Mouse (Mus musculus): ENCODE measurements at regions not wholly inside any gene's neighbourhood (a gene's known extent, or its start where the extent isn't known, plus 50 kb on each side); places are given as distances from the start of the nearest gene placed in this dataset.

GRCm38 (mm10) chr17:68119055-68119698, 115.3 kb upstream of the Arhgap28 start:
- intact Hi-C loops (cut with DNase I) = no loop called here
- DNase-seq = no peak

- no peak for DNase-seq
- intact Hi-C loops (cut with DNase I) = no loop called here
These were observed 116.3 kb upstream of the Arhgap28 start for GRCm38 (mm10) chr17:68120230-68120629.

- intact Hi-C loops (cut with DNase I) = no loop called here
- DNase-seq = no peak
These were observed 116.8 kb upstream of the Arhgap28 start for GRCm38 (mm10) chr17:68120744-68121143.

GRCm38 (mm10) chr17:68134373-68134772, 130.5 kb upstream of the Arhgap28 start:
- intact Hi-C loops (cut with DNase I) = no loop called here
- no peak for DNase-seq

- intact Hi-C loops (cut with DNase I) = no loop called here
- DNase-seq = no peak
These were observed 131.5 kb upstream of the Arhgap28 start for GRCm38 (mm10) chr17:68135436-68135835.

GRCm38 (mm10) chr17:68143307-68143706, 130.3 kb upstream of the L3mbtl4 start:
- intact Hi-C loops (cut with DNase I) = no loop called here
- no peak for DNase-seq

- intact Hi-C loops (cut with DNase I) = no loop called here
- DNase-seq = no peak
These were observed 124.3 kb upstream of the L3mbtl4 start for GRCm38 (mm10) chr17:68149237-68149792.

- intact Hi-C loops (cut with DNase I) = no loop called here
- no peak for DNase-seq
These were observed 121.0 kb upstream of the L3mbtl4 start for GRCm38 (mm10) chr17:68152438-68153120.

- no peak for DNase-seq
- intact Hi-C loops (cut with DNase I) = no loop called here
These were observed 118.7 kb upstream of the L3mbtl4 start for GRCm38 (mm10) chr17:68154879-68155278.

GRCm38 (mm10) chr17:68158172-68158651, 115.4 kb upstream of the L3mbtl4 start:
- peak; percentile 13 to 18 for DNase-seq

GRCm38 (mm10) chr17:68161107-68161506, 112.5 kb upstream of the L3mbtl4 start:
- intact Hi-C loops (cut with DNase I) = loop anchor here (10.0 kb wide), 1 partner anchor 156 kb away; the partner anchor contains the start of gene Arhgap28

More at GRCm38 (mm10) chr17:68158172-68158651, 115.4 kb upstream of the L3mbtl4 start:
- intact Hi-C loops (cut with DNase I) = no loop called here

GRCm38 (mm10) chr17:68163545-68163944, 110.1 kb upstream of the L3mbtl4 start:
- no peak for DNase-seq
- intact Hi-C loops (cut with DNase I) = loop anchor here (10.0 kb wide), 1 partner anchor 159 kb away; the partner anchor contains the start of gene Arhgap28

More at GRCm38 (mm10) chr17:68161107-68161506, 112.5 kb upstream of the L3mbtl4 start:
- DNase-seq = no peak

- DNase-seq = no peak
- intact Hi-C loops (cut with DNase I) = loop anchor here (10.0 kb wide), 1 partner anchor 160 kb away; the partner anchor contains the start of gene Arhgap28
These were observed 108.9 kb upstream of the L3mbtl4 start for GRCm38 (mm10) chr17:68164666-68165065.

GRCm38 (mm10) chr17:68165171-68165825, 108.3 kb upstream of the L3mbtl4 start:
- intact Hi-C loops (cut with DNase I) = loop anchor here (10.0 kb wide), 1 partner anchor 160 kb away; the partner anchor contains the start of gene Arhgap28
- DNase-seq = peak in 1 of 2 experiments; percentile 8

- peak in 1 of 2 experiments; percentile 16 for DNase-seq
- intact Hi-C loops (cut with DNase I) = loop anchor here (2.0 to 10.0 kb wide), 3 partner anchors 162 to 306 kb away; partner anchors contain the start of gene Arhgap28
These were observed 107.2 kb upstream of the L3mbtl4 start for GRCm38 (mm10) chr17:68166397-68166796.

GRCm38 (mm10) chr17:68172838-68173237, 100.8 kb upstream of the L3mbtl4 start:
- intact Hi-C loops (cut with DNase I) = no loop called here
- DNase-seq = no peak

GRCm38 (mm10) chr17:68176611-68177165, 96.9 kb upstream of the L3mbtl4 start:
- intact Hi-C loops (cut with DNase I) = loop anchor here (5.0 kb wide), 2 partner anchors 666 to 931 kb away; no protein-coding TSS in a partner anchor
- no peak for DNase-seq

GRCm38 (mm10) chr17:68177835-68178234, 95.8 kb upstream of the L3mbtl4 start:
- intact Hi-C loops (cut with DNase I) = loop anchor here (5.0 kb wide), 2 partner anchors 664 to 929 kb away; no protein-coding TSS in a partner anchor
- DNase-seq = peak; percentile 9 to 18

GRCm38 (mm10) chr17:68185385-68185784, 88.2 kb upstream of the L3mbtl4 start:
- DNase-seq = no peak
- intact Hi-C loops (cut with DNase I) = no loop called here

- no peak for DNase-seq
These were observed 83.7 kb upstream of the L3mbtl4 start for GRCm38 (mm10) chr17:68189888-68190287.

More at GRCm38 (mm10) chr17:68189888-68190287, 83.7 kb upstream of the L3mbtl4 start:
- intact Hi-C loops (cut with DNase I) = no loop called here

Measured in gastrocnemius, postnatal 36 days (tissue).